Mouse (Mus musculus): ENCODE data around the gene Clec14a.
A peak's percentile ranks its signal among the peaks of the same experiment; 100 is the strongest.
"Not testable (repeated sequence)": the region's sequence is repeated elsewhere in the genome, so short reads cannot be mapped to it uniquely, and the experiment has no call there.

The Clec14a gene

DNA sequence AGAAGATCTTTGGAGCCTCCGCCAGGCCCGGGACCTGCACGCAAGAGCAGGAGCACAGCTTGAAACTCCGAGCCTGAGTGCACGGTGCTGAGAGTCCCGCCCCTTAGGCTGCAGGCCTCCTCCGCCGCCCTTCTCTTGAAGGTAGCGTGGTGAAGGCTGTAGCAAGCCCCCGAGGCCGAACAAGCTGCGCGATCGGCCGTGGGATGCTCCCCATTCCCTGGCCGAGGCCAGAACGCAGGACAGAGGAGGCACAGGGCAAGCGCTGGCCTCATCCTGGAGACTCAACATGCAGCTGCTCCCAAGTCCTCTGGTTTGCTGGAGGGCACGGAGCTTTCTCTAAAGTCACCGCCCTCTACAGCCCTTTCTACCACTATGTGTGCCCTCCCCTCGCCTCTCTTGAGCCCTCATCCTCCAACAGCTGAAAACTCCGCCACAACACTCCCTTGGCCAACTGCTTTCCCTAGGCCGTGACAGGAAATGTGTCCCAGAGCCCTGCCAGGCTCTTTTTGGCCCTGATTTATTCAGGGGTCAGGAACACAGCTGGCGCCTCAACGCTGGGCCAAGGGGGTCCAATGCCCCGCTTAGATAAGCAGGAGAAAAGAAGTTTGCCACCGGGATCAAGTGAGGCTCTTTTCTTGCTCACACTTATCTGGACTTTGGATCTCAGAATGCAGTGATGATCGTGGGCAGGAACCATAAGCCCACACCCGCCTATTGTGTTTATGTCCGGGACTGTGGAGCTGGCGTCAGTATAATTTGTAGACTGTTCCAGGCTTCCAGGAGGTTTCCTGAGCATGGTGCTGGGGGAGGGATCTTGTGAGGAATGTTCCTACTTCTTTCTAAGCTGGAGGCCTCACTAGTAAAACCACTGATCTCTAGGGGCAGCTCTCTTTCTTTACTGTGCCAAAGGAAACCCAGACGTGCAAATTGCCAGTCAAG is at the start of gene Clec14a:
TSS of gene Clec14a (minus strand) at position 728 of the 939 bp plus-strand sequence.
- DNase-seq (ENCODE audit: low spot score), result peak; percentile 36

GRCm38 (mm10) chr12:58307835-58308234 is 38.7 kb upstream of the Clec14a start:
- no peak for DNase-seq (ENCODE audit: low spot score)

GRCm38 (mm10) chr12:58306402-58306801 is 37.3 kb upstream of the Clec14a start:
- not testable (repeated sequence) for DNase-seq (ENCODE audit: low spot score)

DNA sequence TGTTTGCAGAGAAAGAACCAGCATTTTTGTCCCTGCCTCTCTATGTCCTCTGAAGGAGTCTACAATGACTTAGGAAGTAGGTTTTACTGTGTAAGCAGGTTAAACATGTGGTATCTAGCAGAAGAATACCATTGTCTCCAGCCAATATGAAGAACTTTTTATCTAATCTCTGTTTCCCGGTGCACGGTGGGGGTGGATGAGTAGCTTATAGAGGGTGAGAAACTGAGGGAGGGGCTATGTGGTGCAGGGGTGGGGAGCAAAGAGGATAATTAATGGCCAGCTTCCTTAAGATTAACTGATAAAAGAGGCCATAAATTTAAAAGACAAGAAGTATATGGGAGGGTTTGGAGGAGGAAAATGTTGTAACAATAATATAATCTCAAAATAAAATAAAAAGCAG is 36.5 kb upstream of the Clec14a start:
- no peak for DNase-seq (ENCODE audit: low spot score)

DNA sequence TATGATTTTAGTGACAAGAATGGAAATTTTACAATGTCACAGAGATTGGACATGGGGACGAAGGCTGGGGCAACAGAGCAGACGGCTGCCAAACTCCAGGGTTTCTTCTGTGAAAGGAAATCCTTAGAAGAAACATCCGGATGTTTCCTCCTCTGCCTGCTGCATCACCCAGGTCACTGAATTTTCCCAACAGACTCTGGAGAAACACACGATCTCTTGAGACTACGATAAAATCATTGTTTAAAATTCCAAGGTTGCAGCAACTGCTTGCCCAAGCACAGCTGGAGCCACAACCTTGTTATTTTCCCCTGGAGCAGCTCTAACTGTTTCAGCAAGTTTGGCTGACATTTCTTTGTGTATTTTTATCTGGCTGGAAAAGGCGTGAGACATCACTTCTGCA is 27.9 kb upstream of the Clec14a start:
- DNase-seq (ENCODE audit: low spot score), result peak; percentile 6

DNA sequence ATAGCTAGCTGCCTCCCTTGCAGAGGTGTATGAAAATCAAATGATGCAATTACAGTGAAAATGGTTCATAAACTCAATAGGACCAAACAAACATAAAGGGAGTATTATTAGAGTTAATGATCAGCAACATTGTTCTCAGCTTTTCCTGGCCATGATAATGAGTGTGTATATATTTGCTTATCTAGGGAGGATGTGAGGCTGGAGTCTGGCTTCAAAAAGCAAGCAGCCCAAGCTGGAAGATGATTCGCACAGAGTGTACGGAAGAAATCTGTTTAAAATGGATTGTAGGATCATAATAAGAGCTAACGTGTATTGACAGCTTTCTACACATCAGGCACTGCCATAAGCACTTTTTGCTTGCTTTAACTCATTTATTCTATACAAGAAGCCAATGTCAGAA is 16.8 kb upstream of the Clec14a start:
- no peak for DNase-seq (ENCODE audit: low spot score)

DNA sequence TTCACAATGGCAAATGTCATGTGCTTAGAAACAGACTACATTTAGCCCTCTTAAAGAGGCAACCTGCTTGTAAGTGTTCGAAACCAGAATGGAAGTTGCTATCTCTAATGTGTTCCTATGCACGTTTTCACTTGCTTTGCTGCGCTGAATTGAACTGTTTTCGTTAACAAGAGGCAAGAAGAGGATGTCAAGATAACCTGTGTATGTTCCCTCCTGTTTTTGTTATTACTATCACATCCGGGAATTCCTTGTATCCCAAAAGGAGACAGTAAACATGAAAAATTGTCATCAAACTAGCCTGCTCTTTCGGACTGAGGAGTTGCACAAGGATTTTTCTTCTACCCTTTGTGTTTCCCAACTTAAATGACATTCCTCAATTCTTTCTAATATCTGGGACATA is 1.4 kb upstream of the Clec14a start:
- DNase-seq (ENCODE audit: low spot score), result no peak

DNA sequence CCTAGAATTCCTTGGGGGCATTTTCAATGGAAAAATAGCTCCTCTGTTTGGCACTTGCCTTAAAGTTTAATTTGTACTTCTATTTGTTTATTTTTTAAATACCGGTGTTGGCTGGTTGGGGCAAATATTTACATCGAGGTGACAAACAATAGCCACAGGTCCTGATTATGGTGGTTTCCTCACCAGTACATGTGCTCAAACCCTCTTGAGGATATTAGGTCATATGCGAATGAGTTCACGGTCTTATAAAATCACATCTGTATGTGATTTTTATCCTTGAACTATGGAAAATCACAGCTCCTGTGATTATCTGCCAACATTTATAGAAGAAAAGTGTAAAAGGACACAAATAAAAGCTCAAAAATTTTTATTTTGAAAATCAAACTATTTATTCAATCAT is 415 bp upstream of the Clec14a start:
- no peak for DNase-seq (ENCODE audit: low spot score)

DNA sequence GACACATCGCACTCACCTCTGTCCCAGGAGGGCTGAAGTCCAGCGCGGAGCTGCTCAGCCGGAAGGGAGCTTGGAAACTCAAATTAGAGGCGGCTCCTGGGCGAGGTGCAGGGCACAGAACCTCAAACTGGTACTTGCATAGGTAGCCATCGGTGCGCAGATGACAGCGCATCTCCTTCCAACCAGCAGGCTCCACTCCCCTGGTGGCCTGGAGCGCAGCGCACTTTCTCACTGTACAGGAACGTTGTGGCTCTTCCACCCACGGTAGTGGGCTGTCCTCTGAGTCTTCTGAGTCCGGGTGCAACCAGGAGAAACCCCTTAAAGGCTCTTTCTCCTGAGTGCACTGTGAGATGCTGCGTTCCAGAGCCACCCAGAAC is 916 bp downstream of the Clec14a start:
- DNase-seq (ENCODE audit: low spot score), result peak; percentile 5

DNA sequence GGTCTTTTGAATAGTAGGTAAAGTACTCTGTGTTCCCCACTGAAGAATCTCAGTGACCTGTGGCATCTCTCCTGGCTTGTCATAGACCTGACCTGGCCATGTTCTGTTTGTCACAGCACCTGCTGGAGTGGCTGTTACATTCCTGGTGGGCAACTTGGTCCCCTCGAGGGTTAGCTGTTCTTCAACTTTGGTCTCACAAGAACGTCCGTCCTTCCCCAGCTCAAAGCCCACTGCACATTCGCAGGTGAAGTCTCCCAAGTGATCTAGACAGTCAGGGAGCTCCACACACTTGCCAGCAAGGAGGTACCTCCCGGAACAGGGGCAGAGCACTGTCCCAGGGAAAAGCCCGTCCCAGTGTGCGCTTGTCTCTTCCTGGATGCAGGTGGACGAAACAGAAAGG is 1.3 kb downstream of the Clec14a start:
- DNase-seq (ENCODE audit: low spot score), result no peak

GRCm38 (mm10) chr12:58251901-58252300 is 17.2 kb downstream of the Clec14a start:
- DNase-seq (ENCODE audit: low spot score), result no peak

DNA sequence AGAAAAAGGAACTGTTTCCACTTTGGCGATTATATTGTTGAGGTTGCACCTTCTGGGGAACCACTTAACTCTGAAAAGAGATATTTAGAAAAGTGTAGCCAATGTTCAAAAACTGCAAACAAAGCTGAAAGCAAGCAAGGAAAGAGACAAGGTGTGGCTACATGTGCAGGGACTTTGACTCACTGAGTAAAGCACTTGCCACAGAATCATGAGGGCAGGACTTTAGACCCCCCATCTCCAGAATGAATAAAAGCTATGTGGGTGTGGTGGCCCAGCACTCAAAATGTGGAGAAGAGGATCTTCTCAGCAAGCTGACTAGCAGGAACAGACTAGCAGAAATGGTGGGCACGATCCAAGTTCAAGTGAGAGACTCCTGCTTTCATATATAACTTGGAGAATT is 36.6 kb downstream of the Clec14a start:
- DNase-seq (ENCODE audit: low spot score), result no peak

- DNase-seq (ENCODE audit: low spot score), result no peak
Observed at GRCm38 (mm10) chr12:58225644-58226043, 43.4 kb downstream of the Clec14a start.

DNA sequence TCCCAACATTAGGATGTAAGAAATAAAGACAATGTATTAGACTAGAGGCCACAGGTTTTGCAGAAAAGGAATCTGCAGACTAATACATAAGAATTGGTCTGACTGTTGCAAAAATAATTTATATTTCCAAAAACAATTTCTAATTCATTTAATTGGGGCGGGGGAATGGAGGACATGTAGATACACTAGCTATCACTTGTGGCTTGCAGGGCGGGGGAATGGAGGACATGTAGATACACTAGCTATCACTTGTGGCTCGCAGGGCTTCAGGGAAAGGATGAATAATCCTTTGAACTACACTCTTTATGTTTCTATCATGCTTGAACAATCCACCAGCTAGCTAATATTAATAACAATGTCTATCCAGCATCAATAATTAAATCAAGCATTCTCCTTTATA is 50.0 kb downstream of the Clec14a start:
- DNase-seq (ENCODE audit: low spot score), result no peak

GRCm38 (mm10) chr12:58216218-58216617 is 52.9 kb downstream of the Clec14a start:
- no peak for DNase-seq (ENCODE audit: low spot score)

All from ovary, adult 18-20 months (tissue).